9 mouse cellular contexts compared by ENCODE assay signal in the genomic region with DNA sequence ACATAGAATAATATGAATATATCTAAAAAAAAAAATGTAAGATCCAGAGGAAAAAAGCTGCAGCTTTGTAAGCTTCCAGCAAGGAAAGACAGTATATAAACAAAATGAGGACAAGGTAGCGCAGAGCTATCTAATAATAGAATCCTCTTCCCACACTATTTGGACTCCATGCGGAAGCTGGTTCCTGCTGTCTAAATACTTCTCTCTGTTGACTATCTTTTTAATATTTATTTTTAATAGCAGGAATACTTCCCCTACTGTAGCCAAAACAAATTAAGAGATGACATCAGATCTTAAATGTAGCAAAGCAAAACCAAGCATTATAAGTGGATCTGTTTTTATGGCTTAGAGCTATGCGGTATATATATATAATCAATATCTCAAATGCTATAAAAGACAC. TPM values are rescaled to one million over a fixed set of nuclear protein-coding genes. Genes with fewer than 3 reads are reported as not detected.
"Had no signal": no experiment of that assay in that cellular context is flagged by ENCODE, and none has a peak within 500 bp of the region (broad histone marks: within the 10 kb centered on the region; RNA-seq: fewer than 3 reads in every experiment).

No protein-coding gene starts in this region.

- H3K9ac ChIP-seq: limb, embryonic 12.5 days; limb, embryonic 15.5 days; liver, embryonic 14.5 days; liver, postnatal 0 days; lung, embryonic 14.5 days had no signal

- H3K36me3 ChIP-seq: limb, embryonic 12.5 days; limb, embryonic 15.5 days had no signal

- H3K27me3 ChIP-seq: limb, embryonic 12.5 days; limb, embryonic 15.5 days had no signal

- H3K9me3 ChIP-seq: limb, embryonic 12.5 days; limb, embryonic 15.5 days had no signal

- H3K27ac ChIP-seq: limb, embryonic 12.5 days; limb, embryonic 15.5 days; liver, embryonic 14.5 days; stomach, postnatal 0 days had no signal

- H3K4me3 ChIP-seq: limb, embryonic 12.5 days; limb, embryonic 15.5 days had no signal

- H3K4me2 ChIP-seq: limb, embryonic 12.5 days; limb, embryonic 15.5 days; liver, embryonic 11.5 days; lung, embryonic 14.5 days; midbrain, embryonic 11.5 days had no signal

- H3K4me1 ChIP-seq: limb, embryonic 12.5 days had no signal

RNA-seq across cellular contexts. Expression of gene Carmil1, which starts 27.0 kb away (rescaled TPM):
- total RNA-seq: megakaryocyte-erythroid progenitor cell, adult 5-6 weeks had no signal
